Mouse (Mus musculus) intestine, embryonic 16.5 days (tissue): ENCODE results near the gene Osbp2. TPM values are rescaled to one million over a fixed set of nuclear protein-coding genes. Genes with fewer than 3 reads are reported as not detected.

Experiments
- ATAC-seq: fragments of 200-750 bp; cut with Nextera tagmentation; 2 replicates; pipeline ENCODE4 v1.8.0; 2017; ENCODE audit warnings: moderate TSS enrichment, moderate library complexity
- H3K27ac ChIP-seq: fragments of 300-500 bp; sonication (generic); 2 replicates; pipeline ENCODE4 v1.5.1; 2014; ENCODE audit warnings: mild to moderate bottlenecking, low read length
- H3K27me3 ChIP-seq: fragments of 300-500 bp; sonication (generic); replicated peaks from 2 replicates; pipeline ENCODE4 v1.6.1; 2014; ENCODE audit warnings: low read length, control low read depth, mixed read lengths; ENCODE audit not compliant: control insufficient read depth, insufficient read depth
- H3K36me3 ChIP-seq: fragments of 300-500 bp; sonication (generic); 2 replicates; pipeline ENCODE4 v1.6.1; 2014; ENCODE audit warnings: low read length, control low read depth; ENCODE audit not compliant: control insufficient read depth, insufficient read depth
- H3K4me1 ChIP-seq: fragments of 300-500 bp; sonication (generic); 2 replicates; pipeline ENCODE4 v1.6.1; 2014; ENCODE audit warnings: low read length, control low read depth, mixed read lengths; ENCODE audit not compliant: control insufficient read depth, insufficient read depth
- H3K4me2 ChIP-seq: fragments of 300-500 bp; sonication (generic); 2 replicates; pipeline ENCODE4 v1.6.1; 2014; ENCODE audit warnings: low read depth, low read length, control low read depth
- H3K4me3 ChIP-seq: fragments of 300-500 bp; sonication (generic); 2 replicates; pipeline ENCODE4 v1.5.1; 2014; ENCODE audit warnings: mild to moderate bottlenecking, low read length
- H3K9ac ChIP-seq: fragments of 300-500 bp; sonication (generic); 2 replicates; pipeline ENCODE4 v1.6.1; 2014; ENCODE audit warnings: low read depth, low read length
- H3K9me3 ChIP-seq: fragments of 300-500 bp; sonication (generic); 2 replicates; pipeline ENCODE4 v1.6.1; 2016; ENCODE audit warnings: low read length, control low read depth; ENCODE audit not compliant: control insufficient read depth
- WGBS: fragments of 180-500 bp; shearing (Covaris S2); extraction: QIAGEN DNeasy Blood & Tissue Kit; methylation state at CpG from one replicate; pipeline ENCODE4 v1.1.7; 2014; 5-methylcytosine and 5-hydroxymethylcytosine counted together
- polyA plus RNA-seq: library from polyadenylated mRNA; unstranded; fragments of >200 nt; fragmentation: Nextera tagmentation; extraction: Ambion mirVana; gene quantifications from 2 replicates; pipeline ENCODE4 v1.2.1, GENCODE M21; 2015

Gene Osbp2
- polyA plus RNA-seq, 1 experiment from 2014 or later: 0.45 TPM

- Histone ChIP-seq H3K4me1 (no peaks in the 10 kb centered on the region), H3K9ac (no peak overlapping the region), H3K9me3 (no peaks in the 10 kb centered on the region), H3K36me3 (no peaks in the 10 kb centered on the region; the same call in 1 of the 2 replicates), H3K4me3 (no peak overlapping the region), H3K4me2 (no peak overlapping the region), H3K27ac (no peak overlapping the region), H3K27me3 (no peaks in the 10 kb centered on the region)
- ATAC-seq: no peak
- 83% methylated on average over 3 of the region's 3 CpGs for WGBS
Observed at GRCm38 (mm10) chr11:3902516-3902915, 38.8 kb upstream of the Osbp2 start.

GRCm38 (mm10) chr11:3900296-3900695 is 36.6 kb upstream of the Osbp2 start:
- Histone ChIP-seq H3K4me2 (no peak overlapping the region), H3K27ac (no peak overlapping the region), H3K36me3 (no peaks in the 10 kb centered on the region; the same call in 1 of the 2 replicates), H3K4me3 (no peak overlapping the region), H3K9ac (no peak overlapping the region), H3K27me3 (no peaks in the 10 kb centered on the region), H3K4me1 (0 out of 2 replicates have a peak, but pooled peaks cover 2% of the 10 kb centered on the region), H3K9me3 (no peaks in the 10 kb centered on the region)
- 55% methylated on average over 6 of the region's 6 CpGs for WGBS
- peak; percentile 30; the same call in 1 of the 2 replicates for ATAC-seq

- no peaks in the 10 kb centered on the region; the same call in 1 of the 2 replicates for H3K36me3 ChIP-seq
- WGBS: 77% methylated on average over 1 of the region's 1 CpGs
Observed at GRCm38 (mm10) chr11:3895933-3896332, 32.2 kb upstream of the Osbp2 start.

GRCm38 (mm10) chr11:3895458-3895857 is 31.8 kb upstream of the Osbp2 start:
- H3K9ac ChIP-seq: peak overlapping the region; percentile 66
- peak; percentile 90 for ATAC-seq
- H3K27ac ChIP-seq: peak overlapping the region; percentile 86
- WGBS: 3% methylated on average over 10 of the region's 10 CpGs
- H3K9me3 ChIP-seq: no peaks in the 10 kb centered on the region
- 0 out of 2 replicates have a peak, but pooled peaks cover 2% of the 10 kb centered on the region for H3K4me1 ChIP-seq
- peak overlapping the region; percentile 48 for H3K4me3 ChIP-seq
- H3K36me3 ChIP-seq: no peaks in the 10 kb centered on the region; the same call in 1 of the 2 replicates
- H3K27me3 ChIP-seq: no peaks in the 10 kb centered on the region
- peak overlapping the region; percentile 84 for H3K4me2 ChIP-seq

More at GRCm38 (mm10) chr11:3895933-3896332, 32.2 kb upstream of the Osbp2 start:
- Histone ChIP-seq H3K4me3 (no peak overlapping the region), H3K27ac (no peak overlapping the region), H3K27me3 (no peaks in the 10 kb centered on the region), H3K9ac (no peak overlapping the region), H3K9me3 (no peaks in the 10 kb centered on the region), H3K4me1 (0 out of 2 replicates have a peak, but pooled peaks cover 2% of the 10 kb centered on the region), H3K4me2 (no peak overlapping the region)
- ATAC-seq: no peak

GRCm38 (mm10) chr11:3894406-3895281 is 30.9 kb upstream of the Osbp2 start, which contains the start of the genes 4921536K21Rik and Dusp18:
TSS of gene 4921536K21Rik (minus strand) at chr11:3895098.
TSS of gene Dusp18 (plus strand) at chr11:3895240.
- H3K27ac ChIP-seq: peak within 1 kb of the TSS; percentile 86
- H3K9me3 ChIP-seq: no peaks in the 10 kb centered on the region
- H3K27me3 ChIP-seq: no peaks in the 10 kb centered on the region
- 4% methylated on average over 46 of the region's 46 CpGs for WGBS
- H3K4me2 ChIP-seq: peak within 1 kb of the TSS; percentile 84
- peak; percentile 98 for ATAC-seq
- peak within 1 kb of the TSS; percentile 48 for H3K4me3 ChIP-seq
- peak within 1 kb of the TSS; percentile 66 for H3K9ac ChIP-seq
- no peaks in the 10 kb centered on the region; the same call in 1 of the 2 replicates for H3K36me3 ChIP-seq
- 0 out of 2 replicates have a peak, but pooled peaks cover 2% of the 10 kb centered on the region for H3K4me1 ChIP-seq

GRCm38 (mm10) chr11:3893970-3894369 is 30.3 kb upstream of the Osbp2 start:
- Histone ChIP-seq H3K9me3 (no peaks in the 10 kb centered on the region), H3K36me3 (no peaks in the 10 kb centered on the region; the same call in 1 of the 2 replicates), H3K4me2 (peak overlapping the region; percentile 84; the same call in 1 of the 2 replicates), H3K27ac (no peak overlapping the region), H3K27me3 (no peaks in the 10 kb centered on the region), H3K4me3 (no peak overlapping the region), H3K4me1 (0 out of 2 replicates have a peak, but pooled peaks cover 2% of the 10 kb centered on the region), H3K9ac (no peak overlapping the region)
- ATAC-seq: no peak
- WGBS: 80% methylated on average over 6 of the region's 6 CpGs

- no peak overlapping the region for H3K27ac ChIP-seq
- H3K4me1 ChIP-seq: peaks cover 4% of the 10 kb centered on the region; the same call in 1 of the 2 replicates
- H3K27me3 ChIP-seq: no peaks in the 10 kb centered on the region
- H3K36me3 ChIP-seq: no peaks in the 10 kb centered on the region
- no peak overlapping the region for H3K9ac ChIP-seq
- no peak overlapping the region for H3K4me3 ChIP-seq
- no peaks in the 10 kb centered on the region for H3K9me3 ChIP-seq
- H3K4me2 ChIP-seq: no peak overlapping the region
- WGBS: 60% methylated on average over 5 of the region's 5 CpGs
- ATAC-seq: no peak
Observed at GRCm38 (mm10) chr11:3887331-3887730, 23.6 kb upstream of the Osbp2 start.

GRCm38 (mm10) chr11:3883711-3884110 is 20.0 kb upstream of the Osbp2 start:
- Histone ChIP-seq H3K4me3 (no peak overlapping the region), H3K4me1 (peaks cover 4% of the 10 kb centered on the region; the same call in 1 of the 2 replicates), H3K27ac (no peak overlapping the region), H3K4me2 (no peak overlapping the region), H3K9ac (no peak overlapping the region), H3K36me3 (no peaks in the 10 kb centered on the region), H3K27me3 (no peaks in the 10 kb centered on the region), H3K9me3 (no peaks in the 10 kb centered on the region)
- WGBS: 88% methylated on average over 3 of the region's 3 CpGs
- no peak for ATAC-seq

- H3K9me3 ChIP-seq: no peaks in the 10 kb centered on the region
- no peak overlapping the region for H3K4me3 ChIP-seq
- no peak overlapping the region for H3K4me2 ChIP-seq
- 39% methylated on average over 2 of the region's 2 CpGs for WGBS
- H3K27ac ChIP-seq: no peak overlapping the region
- 0 out of 2 replicates have a peak, but pooled peaks have one; percentile 16 for ATAC-seq
- H3K9ac ChIP-seq: no peak overlapping the region
- 0 out of 2 replicates have a peak, but pooled peaks cover under 1% of the 10 kb centered on the region for H3K4me1 ChIP-seq
- H3K36me3 ChIP-seq: no peaks in the 10 kb centered on the region
- H3K27me3 ChIP-seq: no peaks in the 10 kb centered on the region
Observed at GRCm38 (mm10) chr11:3879836-3880235, 16.1 kb upstream of the Osbp2 start.
